Mouse (Mus musculus) WW6 (cell line): ENCODE data around the gene Tedc1.

ENCODE experiments used
- DNase-seq: peaks from one replicate; pipeline ENCODE4 v3.0.0-alpha.2; 2013; ENCODE audit warnings: low read depth, low spot score

Gene Tedc1

GRCm38 (mm10) chr12:113138901-113139864 lies 17.0 kb upstream of the Tedc1 start:
- no peak for DNase-seq

GRCm38 (mm10) chr12:113139908-113140615 lies 16.2 kb upstream of the Tedc1 start, which contains the start of gene Crip2:
Gene Crip2, plus strand, starts transcription at chr12:113140236.
- peak; percentile 83 for DNase-seq

GRCm38 (mm10) chr12:113140616-113141411 lies 15.4 kb upstream of the Tedc1 start:
- DNase-seq, result no peak

GRCm38 (mm10) chr12:113141531-113141973 lies 14.7 kb upstream of the Tedc1 start:
- DNase-seq, result no peak

GRCm38 (mm10) chr12:113142021-113142975 lies 13.9 kb upstream of the Tedc1 start:
- no peak for DNase-seq

GRCm38 (mm10) chr12:113143164-113143563 lies 13.1 kb upstream of the Tedc1 start:
- no peak for DNase-seq

- no peak for DNase-seq
Observed at GRCm38 (mm10) chr12:113144001-113144756, 12.0 kb upstream of the Tedc1 start.

GRCm38 (mm10) chr12:113144886-113145285 lies 11.3 kb upstream of the Tedc1 start:
- no peak for DNase-seq

- DNase-seq, result no peak
Observed at GRCm38 (mm10) chr12:113145591-113145990, 10.6 kb upstream of the Tedc1 start.

- no peak for DNase-seq
Observed at GRCm38 (mm10) chr12:113146112-113147057, 9.8 kb upstream of the Tedc1 start, which contains the start of gene Crip1. Gene Crip1, plus strand, starts transcription at chr12:113146316.

GRCm38 (mm10) chr12:113147481-113147880 lies 8.7 kb upstream of the Tedc1 start:
- DNase-seq, result no peak

- no peak for DNase-seq
Observed at GRCm38 (mm10) chr12:113148381-113149035, 7.7 kb upstream of the Tedc1 start.

GRCm38 (mm10) chr12:113149341-113149740 lies 6.9 kb upstream of the Tedc1 start:
- DNase-seq, result no peak

GRCm38 (mm10) chr12:113149896-113150295 lies 6.3 kb upstream of the Tedc1 start:
- no peak for DNase-seq

- no peak for DNase-seq
Observed at GRCm38 (mm10) chr12:113150591-113150990, 5.6 kb upstream of the Tedc1 start.

GRCm38 (mm10) chr12:113151046-113151445 lies 5.2 kb upstream of the Tedc1 start:
- no peak for DNase-seq

- DNase-seq, result no peak
Observed at GRCm38 (mm10) chr12:113151661-113152271, 4.5 kb upstream of the Tedc1 start.

- no peak for DNase-seq
Observed at GRCm38 (mm10) chr12:113152272-113152661, 4.0 kb upstream of the Tedc1 start.
